Mouse (Mus musculus) leukemia stem cell, adult 10-12 weeks (primary cell): ENCODE results near the gene Olfr532. TPM values are rescaled to one million over a fixed set of nuclear protein-coding genes. Genes with fewer than 3 reads are reported as not detected.

Source experiments
- polyA plus RNA-seq: library from polyadenylated mRNA; stranded (reverse); fragments of >175 nt; gene quantifications from 2 replicates; pipeline ENCODE4 v1.2.3, GENCODE M21; 2012; ENCODE audit warnings: low replicate concordance

Gene Olfr532
- not detected in 2 replicates for polyA plus RNA-seq

GRCm38 (mm10) chr7:140421539-140421938 is at the start of gene Olfr532:
TSS of gene Olfr532 (minus strand) at chr7:140421639.

GRCm38 (mm10) chr7:140463070-140463469 is 41.6 kb upstream of the Olfr532 start, which contains the start of gene Olfr533:
TSS of gene Olfr533 (plus strand) at chr7:140463370.

GRCm38 (mm10) chr7:140402818-140403217 is 18.6 kb downstream of the Olfr532 start, which contains the start of gene Olfr531:
TSS of gene Olfr531 (minus strand) at chr7:140402918.

GRCm38 (mm10) chr7:140376231-140376630 is 45.2 kb downstream of the Olfr532 start, which contains the start of gene Olfr530:
TSS of gene Olfr530 (minus strand) at chr7:140376331.

Other genes with a start within 250 kb of the Olfr532 start
- not detected in 2 replicates for gene Olfr523, start 248.4 kb downstream of the Olfr532 start, polyA plus RNA-seq
- gene Olfr524, start 215.7 kb downstream of the Olfr532 start, polyA plus RNA-seq: not detected in 2 replicates
- gene Cd163l1, start 203.4 kb downstream of the Olfr532 start, polyA plus RNA-seq: 0.07 TPM in 1 of 2 replicates, not detected in the other
- gene 5830411N06Rik, start 174.4 kb downstream of the Olfr532 start, polyA plus RNA-seq: 0.05 and 0.08 TPM in 2 replicates
- not detected in 2 replicates for gene Olfr525, start 100.8 kb downstream of the Olfr532 start, polyA plus RNA-seq
- not detected in 2 replicates for gene Olfr527, start 87.6 kb downstream of the Olfr532 start, polyA plus RNA-seq
- gene Olfr60, start 60.0 kb downstream of the Olfr532 start, polyA plus RNA-seq: 0.06 TPM in 1 of 2 replicates, not detected in the other
- not detected in 2 replicates for gene Olfr530, start 45.3 kb downstream of the Olfr532 start, polyA plus RNA-seq
- gene Olfr531, start 18.7 kb downstream of the Olfr532 start, polyA plus RNA-seq: not detected in 2 replicates
- gene Olfr533, start 41.7 kb upstream of the Olfr532 start, polyA plus RNA-seq: not detected in 2 replicates
- not detected in 2 replicates for gene Olfr535, start 62.6 kb upstream of the Olfr532 start, polyA plus RNA-seq
- gene Olfr536, start 85.8 kb upstream of the Olfr532 start, polyA plus RNA-seq: not detected in 2 replicates
- not detected in 2 replicates for gene Olfr538, start 146.2 kb upstream of the Olfr532 start, polyA plus RNA-seq
- not detected in 2 replicates for gene Olfr46, start 179.6 kb upstream of the Olfr532 start, polyA plus RNA-seq
- not detected in 2 replicates for gene Olfr61, start 207.3 kb upstream of the Olfr532 start, polyA plus RNA-seq
- gene Olfr53, start 224.8 kb upstream of the Olfr532 start, polyA plus RNA-seq: not detected in 2 replicates
- gene Olfr539, start 238.3 kb upstream of the Olfr532 start, polyA plus RNA-seq: not detected in 2 replicates